Mouse (Mus musculus) ZHBTc4 (cell line): ENCODE data around the gene Nmral1.
A peak's percentile ranks its signal among the peaks of the same experiment; 100 is the strongest.

ENCODE experiments used
- DNase-seq: peaks from one replicate; pipeline ENCODE4 v3.0.0-alpha.2; 2011; ENCODE audit warnings: low read depth, low spot score

The Nmral1 gene

GRCm38 (mm10) chr16:4718753-4719518 is at the start of gene Nmral1:
Gene Nmral1 (minus strand): TSS chr16:4719356.
- peak; percentile 86 for DNase-seq

- DNase-seq = no peak
These were observed 49.6 kb upstream of the Nmral1 start for GRCm38 (mm10) chr16:4768719-4769118.

DNA sequence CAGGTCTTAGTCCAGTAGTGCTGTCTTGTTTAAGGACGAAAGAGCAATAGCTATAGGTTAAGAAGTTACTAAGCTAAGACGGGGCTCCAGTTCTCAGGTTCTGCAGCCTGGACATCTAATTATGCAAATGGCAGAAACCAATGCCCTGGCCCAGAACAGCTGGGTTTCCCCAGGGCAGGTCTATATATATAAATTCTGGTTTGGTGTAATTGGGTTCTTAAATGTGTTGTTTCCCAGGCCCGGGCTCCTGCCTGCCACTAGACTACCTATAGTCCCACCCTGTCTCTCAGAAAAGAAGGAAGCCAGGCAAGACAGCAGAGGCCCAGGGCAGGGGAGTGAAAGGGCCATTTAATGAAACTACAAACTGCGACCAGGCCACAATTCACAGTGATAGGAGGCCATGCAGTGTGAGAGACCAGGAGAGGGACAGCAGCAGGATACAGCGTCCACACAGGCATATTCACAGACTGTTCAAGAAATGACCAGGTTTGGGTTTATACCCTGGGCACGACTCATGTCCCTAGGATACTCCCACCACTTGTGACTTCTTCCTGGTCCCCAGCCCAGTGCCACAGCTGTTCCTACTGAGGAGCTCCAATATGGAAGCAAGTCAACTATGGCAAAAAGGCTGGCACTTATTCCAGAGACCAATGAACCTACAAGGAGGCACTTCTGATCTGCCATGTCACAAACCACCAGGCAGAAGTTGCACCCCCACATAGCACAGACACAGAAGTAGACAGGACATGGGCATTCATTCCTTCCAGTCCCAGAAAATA is 48.0 kb upstream of the Nmral1 start:
- DNase-seq = no peak

DNA sequence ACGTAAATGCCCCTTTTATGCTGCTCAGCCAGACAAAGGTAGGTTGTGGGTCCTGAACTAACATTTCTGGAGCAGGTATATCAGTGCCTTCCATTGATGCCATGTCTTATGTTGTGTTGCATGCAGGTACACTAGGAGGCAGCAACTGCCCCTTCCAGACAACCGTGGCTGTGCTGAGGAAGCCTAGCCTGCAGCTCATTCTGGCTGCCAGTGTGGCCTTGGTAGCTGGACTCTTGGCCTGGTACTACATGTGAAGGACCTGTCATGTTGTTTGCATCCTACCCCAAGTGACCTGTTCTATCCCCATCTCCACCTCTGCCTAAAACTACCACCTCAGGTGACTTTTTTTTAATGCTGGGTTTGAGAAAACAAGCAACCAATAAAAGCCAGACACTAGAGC is 46.7 kb upstream of the Nmral1 start:
- DNase-seq = no peak

DNA sequence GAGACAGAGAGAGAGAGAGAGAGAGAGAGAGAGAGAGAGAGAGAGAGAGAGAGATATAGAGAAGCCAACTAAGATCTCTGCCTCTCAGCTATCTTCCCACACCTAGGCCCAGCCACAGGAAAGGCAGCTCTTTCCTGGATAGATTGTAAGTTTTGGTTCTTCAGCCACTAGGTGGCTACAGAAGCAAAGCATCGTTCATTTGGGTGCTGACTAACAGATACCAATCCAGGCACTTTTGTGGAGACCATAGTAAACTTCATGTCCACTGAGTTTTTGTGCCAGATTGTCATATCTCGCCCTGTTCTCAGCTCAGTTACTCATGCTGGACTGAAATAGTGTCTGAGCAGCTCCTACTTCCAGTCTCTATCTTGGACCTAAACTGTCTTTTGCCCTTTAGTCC is 44.1 kb upstream of the Nmral1 start:
- DNase-seq = peak; percentile 68

- DNase-seq = no peak
These were observed 43.3 kb upstream of the Nmral1 start for GRCm38 (mm10) chr16:4762437-4762836.

- DNase-seq = peak; percentile 39
These were observed 37.6 kb upstream of the Nmral1 start for GRCm38 (mm10) chr16:4756660-4757335.

GRCm38 (mm10) chr16:4754045-4754444 is 34.9 kb upstream of the Nmral1 start:
- DNase-seq = no peak

DNA sequence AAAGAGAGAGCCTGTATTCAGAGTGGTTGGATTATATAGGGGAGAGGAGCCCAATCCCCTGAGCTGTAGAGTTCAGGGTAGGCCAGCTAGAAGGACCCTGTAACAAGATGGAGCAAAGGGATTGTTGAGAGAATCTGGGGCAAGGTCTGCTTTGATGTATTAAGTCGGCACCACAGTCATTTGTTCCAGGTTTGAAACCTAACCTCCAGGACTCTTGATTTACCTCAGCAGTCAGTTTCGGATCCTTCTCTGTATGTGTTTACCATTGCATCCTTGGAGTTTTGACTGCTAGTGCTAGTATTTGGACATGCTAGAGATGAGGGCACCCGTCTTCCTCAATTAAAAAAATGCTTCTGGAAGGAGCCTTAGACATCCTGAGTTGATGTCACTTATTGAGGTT is 33.0 kb upstream of the Nmral1 start:
- no peak for DNase-seq

GRCm38 (mm10) chr16:4742186-4742585 is 23.0 kb upstream of the Nmral1 start:
- DNase-seq = no peak

DNA sequence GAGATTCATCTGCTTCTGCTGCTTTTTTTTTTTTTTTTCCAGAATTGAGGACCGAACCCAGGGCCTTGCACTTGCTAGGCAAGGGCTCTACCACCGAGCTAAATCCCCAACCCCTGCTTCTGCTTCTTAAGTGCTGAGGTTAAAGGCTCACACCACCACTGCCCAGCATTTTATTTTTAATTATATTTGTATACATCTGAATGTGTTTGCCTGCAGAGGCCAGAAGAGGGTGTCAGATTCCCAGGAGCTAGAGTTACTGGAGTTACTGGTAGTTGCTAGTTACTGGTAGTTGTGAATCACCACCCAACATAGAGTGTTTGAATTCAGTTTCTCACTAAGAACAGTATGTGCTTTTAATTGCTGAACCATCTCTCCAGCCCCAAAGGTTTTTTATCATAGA is 20.8 kb upstream of the Nmral1 start:
- no peak for DNase-seq

DNA sequence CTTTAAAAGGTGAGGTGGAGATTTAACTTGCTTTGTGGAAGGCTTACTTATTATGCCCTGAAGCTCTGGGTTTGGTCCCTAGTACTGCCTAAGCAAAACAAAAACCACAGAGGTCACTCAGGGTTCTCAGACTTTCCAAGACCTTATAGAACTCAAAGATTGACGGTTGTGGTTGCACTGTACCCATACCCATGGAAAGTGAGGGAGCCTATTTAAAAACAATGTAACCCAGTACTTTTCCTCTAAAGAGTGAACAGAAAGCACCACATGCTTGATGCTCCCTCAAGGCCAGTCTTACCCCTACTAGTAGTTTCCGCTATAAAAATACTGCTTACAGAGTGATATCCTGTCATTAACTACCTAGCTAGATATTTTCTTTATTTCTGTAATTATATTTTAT is 17.1 kb upstream of the Nmral1 start:
- no peak for DNase-seq

DNA sequence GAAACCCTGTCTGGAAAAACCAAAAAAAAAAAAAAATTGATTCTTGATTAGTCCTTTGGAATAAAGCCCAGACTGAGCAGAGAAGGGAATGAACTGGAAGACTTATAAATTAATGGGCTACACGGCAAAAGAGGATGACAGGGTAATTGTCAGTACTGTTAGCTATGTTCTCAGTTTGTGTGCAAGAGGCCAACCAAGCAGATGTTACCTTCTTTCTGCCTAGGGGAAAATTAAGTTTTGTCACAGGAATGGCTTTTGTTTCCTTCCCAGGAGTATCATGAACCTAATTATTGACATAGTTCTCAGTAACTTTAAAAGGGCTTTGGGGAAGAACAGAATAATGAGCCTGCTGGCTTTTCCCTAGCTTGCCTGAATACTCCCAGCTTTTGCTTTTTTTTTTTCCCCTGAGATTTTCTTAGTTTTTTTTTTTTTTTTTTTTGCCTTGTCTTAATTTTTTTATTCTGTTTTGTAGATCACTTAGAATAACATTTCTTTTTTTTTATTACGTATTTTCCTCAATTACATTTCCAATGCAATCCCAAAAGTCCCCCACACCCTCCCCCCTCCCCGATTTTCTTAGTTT is 11.7 kb upstream of the Nmral1 start:
- DNase-seq = no peak

DNA sequence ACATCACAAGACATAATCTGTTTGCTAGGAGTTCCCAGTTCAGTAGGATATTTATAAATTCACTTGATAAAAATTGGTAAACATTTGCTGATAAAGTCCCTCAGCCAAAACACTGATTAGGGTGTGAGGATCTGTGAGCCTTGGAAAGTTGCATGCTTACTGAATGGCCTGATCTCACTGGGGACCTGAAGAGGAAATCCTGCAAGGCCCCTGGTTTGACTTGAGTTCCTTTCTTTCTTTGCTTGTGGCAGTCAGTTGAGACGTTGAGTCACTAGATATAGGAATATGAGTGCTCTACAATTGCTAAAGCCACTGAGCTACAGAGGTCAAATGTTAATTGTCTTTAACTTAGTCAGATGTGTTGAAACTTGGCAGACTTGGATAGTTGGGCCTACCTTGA is 8.8 kb upstream of the Nmral1 start:
- DNase-seq = no peak

DNA sequence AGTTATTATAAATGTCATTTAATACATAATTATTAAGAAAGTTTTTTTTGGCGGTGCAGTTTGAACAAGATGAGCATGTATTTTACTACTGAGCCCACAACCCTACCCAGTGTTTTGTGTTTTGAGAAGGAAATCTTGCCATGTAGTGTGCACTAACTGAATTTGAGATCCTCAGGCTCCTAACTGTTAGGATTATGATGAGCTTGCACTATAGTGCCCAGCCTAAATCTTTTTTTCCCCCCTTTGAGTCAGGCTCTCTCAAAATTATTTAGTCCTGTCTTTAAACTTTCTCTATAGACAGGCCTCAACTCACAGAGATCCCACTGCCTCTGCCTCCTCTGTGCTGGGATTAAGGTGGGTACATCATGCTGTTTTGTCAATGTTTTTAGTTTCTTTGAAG is 8.4 kb upstream of the Nmral1 start:
- no peak for DNase-seq

DNA sequence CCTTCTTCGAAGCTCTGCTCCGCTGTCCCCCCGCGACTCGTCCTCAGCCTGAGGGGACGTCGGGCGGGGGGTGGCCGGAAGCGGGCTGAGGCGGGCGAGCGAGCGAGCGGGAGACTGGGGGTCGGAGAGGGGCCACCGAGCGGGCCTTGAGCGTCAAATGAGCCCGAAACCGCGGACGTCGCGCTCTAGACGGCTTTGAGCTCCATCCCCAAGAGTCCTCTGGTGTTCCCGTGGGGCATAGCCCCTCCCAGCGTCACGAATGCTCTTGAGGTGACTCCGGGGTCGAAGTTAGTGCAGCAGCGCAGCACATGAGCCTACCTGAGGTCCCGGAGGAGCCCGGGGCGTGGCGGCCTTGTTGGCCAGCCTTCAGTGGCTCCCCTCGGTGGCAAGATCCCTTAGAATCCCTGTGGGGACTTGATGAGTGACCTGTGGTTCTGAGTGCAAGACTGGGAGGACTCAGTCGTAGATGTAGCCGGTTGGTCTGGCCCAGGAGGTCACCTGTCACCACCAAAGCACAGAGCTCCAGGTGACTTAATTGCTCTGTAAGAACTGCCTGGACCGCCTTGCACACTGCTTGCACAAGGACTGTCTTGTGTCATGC is 7.5 kb upstream of the Nmral1 start:
- peak; percentile 64 for DNase-seq

GRCm38 (mm10) chr16:4725780-4726527 is 6.8 kb upstream of the Nmral1 start, which contains the start of gene Hmox2:
Gene Hmox2 (plus strand): TSS chr16:4726361.
- peak; percentile 96 for DNase-seq

- no peak for DNase-seq
These were observed 6.1 kb upstream of the Nmral1 start for GRCm38 (mm10) chr16:4725266-4725665.

DNA sequence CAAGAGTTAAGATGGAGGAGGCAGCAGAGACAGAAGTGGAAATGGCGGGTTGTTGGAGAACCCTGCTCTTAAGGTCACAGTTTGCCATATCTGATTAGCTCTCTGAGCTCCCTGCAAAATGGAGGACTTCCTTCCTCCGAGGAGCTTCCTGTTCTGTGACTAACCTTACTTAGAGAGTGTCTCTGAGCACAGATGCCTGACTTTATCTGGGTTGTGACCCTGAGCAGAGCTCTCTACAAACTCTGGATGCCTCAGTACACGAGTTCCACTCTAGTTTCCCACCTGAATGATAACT is 3.7 kb upstream of the Nmral1 start:
- DNase-seq = no peak

GRCm38 (mm10) chr16:4722128-4722914 is 3.2 kb upstream of the Nmral1 start:
- DNase-seq = no peak
